Mouse (Mus musculus) neural tube, embryonic 13.5 days (tissue): ENCODE data around the gene Scpep1. TPM values are rescaled to one million over a fixed set of nuclear protein-coding genes. Genes with fewer than 3 reads are reported as not detected.

Experiments
- ATAC-seq: fragments of 200-750 bp; cut with Nextera tagmentation; 2 replicates; pipeline ENCODE4 v1.8.0; 2017; ENCODE audit warnings: low read depth, mild to moderate bottlenecking, moderate TSS enrichment, moderate library complexity
- H3K27ac ChIP-seq: fragments of 300-500 bp; sonication (generic); replicated peaks from 2 replicates; pipeline ENCODE4 v1.5.1; 2015; ENCODE audit warnings: moderate library complexity, mild to moderate bottlenecking, inconsistent platforms
- H3K27me3 ChIP-seq: fragments of 300-500 bp; sonication (generic); 2 replicates; pipeline ENCODE4 v1.6.1; 2015; ENCODE audit warnings: mild to moderate bottlenecking, inconsistent platforms
- H3K36me3 ChIP-seq: fragments of 300-500 bp; sonication (generic); 2 replicates; pipeline ENCODE4 v1.6.1; 2015; ENCODE audit warnings: mild to moderate bottlenecking, inconsistent platforms
- H3K4me1 ChIP-seq: fragments of 300-500 bp; sonication (generic); replicated peaks from 2 replicates; pipeline ENCODE4 v1.6.1; 2015; ENCODE audit warnings: inconsistent platforms
- H3K4me2 ChIP-seq: fragments of 300-500 bp; sonication (generic); 2 replicates; pipeline ENCODE4 v1.6.1; 2015; ENCODE audit warnings: inconsistent platforms, mild to moderate bottlenecking, moderate library complexity
- H3K4me3 ChIP-seq: fragments of 300-500 bp; sonication (generic); 2 replicates; pipeline ENCODE4 v1.5.1; 2015; ENCODE audit warnings: mild to moderate bottlenecking, inconsistent platforms
- H3K9ac ChIP-seq: fragments of 300-500 bp; sonication (generic); 2 replicates; pipeline ENCODE4 v1.6.1; 2015; ENCODE audit warnings: moderate library complexity, mild to moderate bottlenecking, inconsistent platforms
- H3K9me3 ChIP-seq: fragments of 300-500 bp; sonication (generic); 2 replicates; pipeline ENCODE4 v1.6.1; 2016; ENCODE audit warnings: inconsistent platforms
- WGBS: fragments of 180-500 bp; shearing (Covaris S2); methylation state at CpG from one replicate; pipeline ENCODE4 v1.1.7; 2015; 5-methylcytosine and 5-hydroxymethylcytosine counted together
- polyA plus RNA-seq: library from polyadenylated mRNA; unstranded; fragments of >200 nt; fragmentation: Nextera tagmentation; extraction: Ambion mirVana; gene quantifications from 2 replicates; pipeline ENCODE4 v1.2.1, GENCODE M21; 2015

Gene Scpep1
- polyA plus RNA-seq, 1 experiment from 2014 or later = 25.7 TPM

GRCm38 (mm10) chr11:88970202-88970732, 15.0 kb upstream of the Scpep1 start, which contains the start of gene Coil:
Gene Coil (plus strand): TSS chr11:88970252.
- WGBS = 40% methylated on average over 2 of the region's 2 CpGs

GRCm38 (mm10) chr11:88966881-88967361, 11.7 kb upstream of the Scpep1 start, which contains the start of gene Elobl:
Gene Elobl (minus strand): TSS chr11:88966931.
- no peak within 1 kb of the TSS for H3K9ac ChIP-seq
- H3K9me3 ChIP-seq = no peaks in the 10 kb centered on the region
- H3K36me3 ChIP-seq = no peaks in the 10 kb centered on the region
- no peak within 1 kb of the TSS for H3K27ac ChIP-seq
- ATAC-seq = no peak
- 81% methylated on average over 3 of the region's 3 CpGs for WGBS
- H3K4me2 ChIP-seq = no peak within 1 kb of the TSS
- H3K4me1 ChIP-seq = no peaks in the 10 kb centered on the region
- H3K4me3 ChIP-seq = no peak within 1 kb of the TSS
- no peaks in the 10 kb centered on the region for H3K27me3 ChIP-seq

More at GRCm38 (mm10) chr11:88970202-88970732, 15.0 kb upstream of the Scpep1 start, which contains the start of gene Coil:
- no peak for ATAC-seq
- Histone ChIP-seq H3K9ac (no peak within 1 kb of the TSS), H3K4me3 (no peak within 1 kb of the TSS), H3K27ac (no peak within 1 kb of the TSS), H3K4me2 (no peak within 1 kb of the TSS), H3K9me3 (no peaks in the 10 kb centered on the region), H3K4me1 (peaks cover 9% of the 10 kb centered on the region), H3K27me3 (no peaks in the 10 kb centered on the region), H3K36me3 (no peaks in the 10 kb centered on the region)

- Histone ChIP-seq H3K27me3 (no peaks in the 10 kb centered on the region), H3K4me3 (no peak overlapping the region), H3K27ac (no peak overlapping the region), H3K9ac (no peak overlapping the region), H3K9me3 (no peaks in the 10 kb centered on the region), H3K4me1 (peaks cover 9% of the 10 kb centered on the region), H3K36me3 (no peaks in the 10 kb centered on the region), H3K4me2 (no peak overlapping the region)
- no peak for ATAC-seq
- 89% methylated on average over 3 of the region's 3 CpGs for WGBS
Measured at GRCm38 (mm10) chr11:88958851-88959250, 3.6 kb upstream of the Scpep1 start.

- peak; percentile 78 for ATAC-seq
Measured at GRCm38 (mm10) chr11:88954803-88955202, 462 bp downstream of the Scpep1 start.

GRCm38 (mm10) chr11:88953582-88953981, 1.7 kb downstream of the Scpep1 start:
- Histone ChIP-seq H3K9ac (no peak overlapping the region), H3K36me3 (no peaks in the 10 kb centered on the region), H3K4me1 (peaks cover 9% of the 10 kb centered on the region), H3K27ac (no peak overlapping the region), H3K9me3 (no peaks in the 10 kb centered on the region), H3K4me2 (0 out of 2 replicates have a peak overlapping the region, but pooled peaks have one; percentile 63), H3K27me3 (no peaks in the 10 kb centered on the region), H3K4me3 (no peak overlapping the region)
- 95% methylated on average over 3 of the region's 3 CpGs for WGBS
- ATAC-seq = no peak

More at GRCm38 (mm10) chr11:88954803-88955202, 462 bp downstream of the Scpep1 start:
- Histone ChIP-seq H3K4me1 (peaks cover 9% of the 10 kb centered on the region), H3K36me3 (no peaks in the 10 kb centered on the region), H3K27ac (0 out of 2 replicates have a peak overlapping the region, but pooled peaks have one; percentile 2), H3K9me3 (no peaks in the 10 kb centered on the region), H3K4me3 (peak overlapping the region; percentile 49), H3K4me2 (peak overlapping the region; percentile 63), H3K9ac (peak overlapping the region; percentile 66), H3K27me3 (no peaks in the 10 kb centered on the region)
- WGBS = 1% methylated on average over 4 of the region's 4 CpGs

- no peaks in the 10 kb centered on the region for H3K27me3 ChIP-seq
- ATAC-seq = no peak
Measured at GRCm38 (mm10) chr11:88952117-88952516, 3.1 kb downstream of the Scpep1 start.

GRCm38 (mm10) chr11:88951576-88951975, 3.7 kb downstream of the Scpep1 start:
- no peak overlapping the region for H3K27ac ChIP-seq
- 95% methylated on average over 2 of the region's 2 CpGs for WGBS

More at GRCm38 (mm10) chr11:88952117-88952516, 3.1 kb downstream of the Scpep1 start:
- Histone ChIP-seq H3K27ac (no peak overlapping the region), H3K4me1 (peaks cover 9% of the 10 kb centered on the region), H3K9ac (no peak overlapping the region), H3K36me3 (no peaks in the 10 kb centered on the region), H3K4me2 (no peak overlapping the region), H3K4me3 (no peak overlapping the region), H3K9me3 (no peaks in the 10 kb centered on the region)
- 95% methylated on average over 5 of the region's 5 CpGs for whole genome bisulfite sequencing

GRCm38 (mm10) chr11:88950640-88951250, 4.5 kb downstream of the Scpep1 start:
- H3K9me3 ChIP-seq = no peaks in the 10 kb centered on the region
- H3K4me2 ChIP-seq = no peak overlapping the region
- WGBS = 90% methylated on average over 13 of the region's 13 CpGs
- no peak overlapping the region for H3K4me3 ChIP-seq
- no peak overlapping the region for H3K9ac ChIP-seq
- no peaks in the 10 kb centered on the region for H3K27me3 ChIP-seq
- no peak for ATAC-seq
- 0 out of 2 replicates have a peak, but pooled peaks cover 3% of the 10 kb centered on the region for H3K36me3 ChIP-seq
- H3K27ac ChIP-seq = no peak overlapping the region
- peaks cover 9% of the 10 kb centered on the region for H3K4me1 ChIP-seq

More at GRCm38 (mm10) chr11:88951576-88951975, 3.7 kb downstream of the Scpep1 start:
- Histone ChIP-seq H3K9me3 (no peaks in the 10 kb centered on the region), H3K27me3 (no peaks in the 10 kb centered on the region), H3K4me2 (no peak overlapping the region), H3K4me3 (no peak overlapping the region), H3K4me1 (peaks cover 9% of the 10 kb centered on the region), H3K36me3 (0 out of 2 replicates have a peak, but pooled peaks cover 3% of the 10 kb centered on the region), H3K9ac (no peak overlapping the region)
- ATAC-seq = no peak

- peaks cover 9% of the 10 kb centered on the region for H3K4me1 ChIP-seq
- H3K4me3 ChIP-seq = no peak overlapping the region
- WGBS = 85% methylated on average over 8 of the region's 8 CpGs
- no peak for ATAC-seq
- H3K27ac ChIP-seq = no peak overlapping the region
- H3K9me3 ChIP-seq = no peaks in the 10 kb centered on the region
- no peak overlapping the region for H3K4me2 ChIP-seq
- H3K36me3 ChIP-seq = 0 out of 2 replicates have a peak, but pooled peaks cover 3% of the 10 kb centered on the region
- H3K27me3 ChIP-seq = no peaks in the 10 kb centered on the region
- no peak overlapping the region for H3K9ac ChIP-seq
Measured at GRCm38 (mm10) chr11:88949802-88950639, 5.2 kb downstream of the Scpep1 start.

GRCm38 (mm10) chr11:88948896-88949295, 6.4 kb downstream of the Scpep1 start:
- Histone ChIP-seq H3K27ac (no peak overlapping the region), H3K27me3 (no peaks in the 10 kb centered on the region), H3K36me3 (peaks cover 9% of the 10 kb centered on the region; the same call in 1 of the 2 replicates), H3K4me2 (no peak overlapping the region), H3K9ac (no peak overlapping the region), H3K4me1 (0 out of 2 replicates have a peak, but pooled peaks cover under 1% of the 10 kb centered on the region), H3K4me3 (no peak overlapping the region), H3K9me3 (no peaks in the 10 kb centered on the region)
- ATAC-seq = no peak
- WGBS = 79% methylated on average over 8 of the region's 8 CpGs

- H3K4me3 ChIP-seq = no peak overlapping the region
- no peak overlapping the region for H3K9ac ChIP-seq
- H3K9me3 ChIP-seq = no peaks in the 10 kb centered on the region
- H3K4me2 ChIP-seq = no peak overlapping the region
- H3K36me3 ChIP-seq = peaks cover 13% of the 10 kb centered on the region
- WGBS = 84% methylated on average over 7 of the region's 8 CpGs
- no peak overlapping the region for H3K27ac ChIP-seq
- H3K27me3 ChIP-seq = no peaks in the 10 kb centered on the region
- no peak for ATAC-seq
- H3K4me1 ChIP-seq = no peaks in the 10 kb centered on the region
Measured at GRCm38 (mm10) chr11:88945971-88946585, 9.2 kb downstream of the Scpep1 start.
